Mouse (Mus musculus): Measurements from ENCODE around the gene Trpm3.

DNA sequence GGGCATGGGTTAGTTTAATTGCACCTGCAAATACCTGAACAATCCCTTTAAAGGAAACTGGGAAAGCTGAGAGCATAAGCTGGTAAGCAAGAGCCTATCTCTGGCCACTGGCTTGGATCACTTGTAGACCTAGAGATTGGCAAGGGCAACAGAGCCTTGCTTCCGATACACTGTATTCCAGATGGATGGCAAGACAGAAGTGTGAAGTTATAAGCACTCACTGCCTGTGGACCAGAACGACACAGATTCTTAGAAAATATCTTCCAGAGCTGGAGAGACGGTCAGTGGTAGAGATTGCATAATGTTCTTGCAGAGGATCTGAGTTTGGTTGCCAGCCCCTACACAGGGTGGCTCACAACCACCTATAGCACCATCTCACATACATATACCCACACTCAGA, 671.4 kb downstream of the Trpm3 start:
- TF ChIP-seq CTCF (IDR thresholded peaks at IDR 0.05; ENCODE audit: low read depth) (no peak), EP300 (IDR thresholded peaks at IDR 0.05; ENCODE audit: low read depth) (no peak)
